Mouse (Mus musculus): Measurements from ENCODE around the gene Krt79. TPM values are rescaled to one million over a fixed set of nuclear protein-coding genes. Genes with fewer than 3 reads are reported as not detected.

The Krt79 gene
- total RNA-seq (2021): not detected
- long read RNA-seq, experiment 1: 0 reads
- long read RNA-seq, experiment 2: 0 reads

GRCm38 (mm10) chr15:101940274-101940829, at the start of gene Krt79:
Gene Krt79, minus strand, starts transcription at chr15:101940324.
- intact Hi-C loops (cut with DNase I): no loop called here
- Histone ChIP-seq H3K27ac (no peak within 1 kb of the TSS), H3K4me3 (no peak within 1 kb of the TSS)
- no peak for TF ChIP-seq CTCF (IDR thresholded peaks at IDR 0.05)
- no peak for DNase-seq (ENCODE audit: extremely low spot score in 1 of 2, low spot score in 2 of 2)

DNA sequence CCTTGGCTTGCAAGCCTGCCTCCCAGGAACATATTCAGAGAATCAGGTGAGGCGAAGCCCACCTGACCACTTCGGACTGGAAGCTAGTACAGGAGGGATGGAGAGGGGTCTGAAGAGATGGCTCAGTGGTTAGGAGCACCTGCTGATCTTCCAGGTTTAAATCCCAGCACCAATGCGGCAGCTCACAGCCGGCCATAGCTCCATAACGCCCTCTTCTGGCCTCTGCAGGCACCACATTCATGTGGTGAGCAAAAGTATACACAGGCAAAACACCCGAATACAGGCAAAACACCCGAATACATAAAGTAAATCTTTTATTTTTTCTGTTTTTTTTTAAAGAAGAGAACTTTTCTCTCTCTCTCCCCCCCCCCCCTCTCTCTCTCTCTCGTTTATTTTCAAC, 48.6 kb upstream of the Krt79 start:
- no peak for TF ChIP-seq CTCF (IDR thresholded peaks at IDR 0.05)
- intact Hi-C loops (cut with DNase I): loop anchor here (1.0 to 2.0 kb wide), 2 partner anchors 77 to 158 kb away; no protein-coding TSS in a partner anchor
- Histone ChIP-seq H3K27ac (no peak overlapping the region), H3K4me3 (no peak overlapping the region)
- no peak for DNase-seq (ENCODE audit: extremely low spot score in 1 of 2, low spot score in 2 of 2)

DNA sequence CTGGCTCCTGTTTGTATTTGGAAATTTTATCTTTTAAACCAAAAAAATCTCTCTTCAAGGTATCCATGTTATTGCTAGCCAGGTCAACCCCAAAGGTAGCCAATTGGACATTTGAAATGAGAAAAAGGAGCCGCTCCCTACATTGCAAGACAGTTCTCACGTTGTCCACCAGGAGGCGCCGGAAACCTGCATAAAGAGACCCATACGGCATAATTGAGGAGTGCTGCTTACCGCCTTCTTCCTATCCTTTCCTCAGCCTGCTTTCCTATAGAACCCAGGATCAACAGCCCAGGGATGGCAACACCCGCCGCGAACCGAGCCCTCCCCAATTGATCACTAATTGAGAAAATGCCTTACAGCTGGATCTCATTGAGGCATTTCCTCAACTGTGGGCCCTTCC, 48.0 kb upstream of the Krt79 start:
- DNase-seq (ENCODE audit: extremely low spot score in 1 of 2, low spot score in 2 of 2): peak; percentile 80 to 88
- Histone ChIP-seq H3K4me3 (no peak overlapping the region), H3K27ac (no peak overlapping the region)
- intact Hi-C loops (cut with DNase I): loop anchor here (1.0 to 2.0 kb wide), 2 partner anchors 77 to 159 kb away; no protein-coding TSS in a partner anchor
- peak; percentile 98 for TF ChIP-seq CTCF (IDR thresholded peaks at IDR 0.05)

GRCm38 (mm10) chr15:101984746-101985145, 44.6 kb upstream of the Krt79 start:
- H3K27ac ChIP-seq: 0 out of 2 replicates have a peak overlapping the region, but pooled peaks have one; percentile 62
- H3K4me3 ChIP-seq: no peak overlapping the region
- intact Hi-C loops (cut with DNase I): loop anchor here (1.0 to 5.0 kb wide), 4 partner anchors 465 to 757 kb away; no protein-coding TSS in a partner anchor
- DNase-seq (ENCODE audit: extremely low spot score in 1 of 2, low spot score in 2 of 2): no peak
- TF ChIP-seq CTCF (IDR thresholded peaks at IDR 0.05): no peak

GRCm38 (mm10) chr15:101983949-101984601, 44.0 kb upstream of the Krt79 start:
- peak; percentile 91 to 92 for DNase-seq (ENCODE audit: extremely low spot score in 1 of 2, low spot score in 2 of 2)
- Histone ChIP-seq H3K4me3 (0 out of 2 replicates have a peak overlapping the region, but pooled peaks have one; percentile 24), H3K27ac (peak overlapping the region; percentile 78)
- intact Hi-C loops (cut with DNase I): loop anchor here (1.0 to 5.0 kb wide), 4 partner anchors 465 to 757 kb away; no protein-coding TSS in a partner anchor
- TF ChIP-seq CTCF (IDR thresholded peaks at IDR 0.05): peak; percentile 62

GRCm38 (mm10) chr15:101983315-101983948, 43.3 kb upstream of the Krt79 start:
- intact Hi-C loops (cut with DNase I): loop anchor here (5.0 kb wide), 1 partner anchor 756 kb away; no protein-coding TSS in a partner anchor
- DNase-seq (ENCODE audit: extremely low spot score in 1 of 2, low spot score in 2 of 2): no peak
- peak overlapping the region; percentile 78 for H3K27ac ChIP-seq
- TF ChIP-seq CTCF (IDR thresholded peaks at IDR 0.05): no peak; the same call in none of the 2 replicates
- H3K4me3 ChIP-seq: no peak overlapping the region

GRCm38 (mm10) chr15:101980849-101981248, 40.7 kb upstream of the Krt79 start:
- intact Hi-C loops (cut with DNase I): loop anchor here (5.0 kb wide), 1 partner anchor 754 kb away; no protein-coding TSS in a partner anchor
- no peak for DNase-seq (ENCODE audit: extremely low spot score in 1 of 2, low spot score in 2 of 2)
- no peak overlapping the region for H3K27ac ChIP-seq
- no peak for TF ChIP-seq CTCF (IDR thresholded peaks at IDR 0.05)
- H3K4me3 ChIP-seq: no peak overlapping the region

GRCm38 (mm10) chr15:101977043-101977726, 37.1 kb upstream of the Krt79 start:
- peak; percentile 23 for TF ChIP-seq CTCF (IDR thresholded peaks at IDR 0.05)
- Histone ChIP-seq H3K4me3 (peak overlapping the region; percentile 34), H3K27ac (peak overlapping the region; percentile 83)
- peak; percentile 83 to 85 for DNase-seq (ENCODE audit: extremely low spot score in 1 of 2, low spot score in 2 of 2)
- intact Hi-C loops (cut with DNase I): no loop called here

DNA sequence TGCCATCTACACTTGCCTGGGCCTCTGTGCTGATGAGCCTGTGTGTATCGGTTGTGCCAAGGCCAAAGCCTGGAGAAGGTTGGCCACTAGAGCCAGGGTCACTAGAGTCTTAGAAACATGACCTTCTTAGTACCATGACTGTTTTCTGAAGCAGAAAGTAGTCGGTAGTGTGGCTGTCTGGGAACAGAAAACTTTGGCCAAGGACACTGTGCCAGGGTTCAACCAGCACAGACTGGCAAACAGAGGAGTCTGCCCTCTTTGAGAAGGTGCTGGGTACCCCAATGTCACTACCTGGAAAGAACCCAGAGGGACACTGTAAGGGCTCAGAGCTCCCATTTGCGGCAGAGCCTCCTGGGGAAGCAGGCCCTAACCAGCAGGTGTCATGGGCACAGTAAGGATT, 36.5 kb upstream of the Krt79 start:
- no peak for TF ChIP-seq CTCF (IDR thresholded peaks at IDR 0.05)
- Histone ChIP-seq H3K4me3 (no peak overlapping the region), H3K27ac (peak overlapping the region; percentile 83)
- intact Hi-C loops (cut with DNase I): no loop called here
- no peak for DNase-seq (ENCODE audit: extremely low spot score in 1 of 2, low spot score in 2 of 2)

- Histone ChIP-seq H3K27ac (no peak overlapping the region), H3K4me3 (no peak overlapping the region)
- TF ChIP-seq CTCF (IDR thresholded peaks at IDR 0.05): no peak
- no peak for DNase-seq (ENCODE audit: extremely low spot score in 1 of 2, low spot score in 2 of 2)
- intact Hi-C loops (cut with DNase I): no loop called here
Observed at GRCm38 (mm10) chr15:101976023-101976422, 35.9 kb upstream of the Krt79 start.

DNA sequence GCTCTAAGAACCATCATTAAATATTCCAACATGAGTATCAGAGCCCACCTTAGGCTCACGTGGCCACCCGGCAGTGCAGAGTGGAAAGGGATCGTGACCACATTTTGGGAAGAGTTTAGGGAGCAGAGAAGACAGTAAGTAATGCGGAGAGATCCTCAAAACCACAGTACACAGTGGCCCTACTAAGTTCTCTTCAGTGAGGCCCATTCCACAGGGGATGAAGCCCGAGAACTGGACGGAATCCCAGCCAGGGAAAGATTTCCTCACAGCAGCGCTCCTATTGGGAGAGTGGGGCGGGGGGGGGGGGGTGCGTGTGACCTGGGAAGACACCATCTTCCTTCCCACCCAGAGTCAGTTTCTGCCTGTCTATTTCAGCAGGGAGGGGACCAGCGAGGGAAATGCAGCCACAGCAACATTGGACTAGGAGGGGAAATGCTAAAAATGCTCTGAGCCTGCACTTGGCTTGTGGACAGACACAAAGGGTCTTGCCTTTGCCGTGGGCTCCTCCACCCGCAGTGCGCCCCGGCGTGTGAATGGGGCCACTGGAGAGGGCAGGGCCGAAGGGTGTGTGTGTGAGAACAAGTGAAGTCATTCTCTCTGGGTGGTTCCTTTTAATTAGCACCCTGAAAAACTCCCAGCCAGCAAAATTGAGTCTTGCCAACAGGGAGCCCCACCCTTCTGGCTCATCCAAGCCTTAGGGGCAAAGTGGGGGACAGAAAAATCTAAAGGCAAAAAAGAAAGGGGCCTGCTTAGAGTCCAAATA, 34.1 kb upstream of the Krt79 start:
- intact Hi-C loops (cut with DNase I): loop anchor here (5.0 kb wide), 1 partner anchor 112 kb away; no protein-coding TSS in a partner anchor
- no peak for DNase-seq (ENCODE audit: extremely low spot score in 1 of 2, low spot score in 2 of 2)

More for the DNA sequence above, 34.1 kb upstream of the Krt79 start:
- H3K27ac ChIP-seq: no peak overlapping the region
- TF ChIP-seq CTCF (IDR thresholded peaks at IDR 0.05): no peak
- H3K4me3 ChIP-seq: no peak overlapping the region
